Mouse (Mus musculus) stomach, postnatal 0 days (tissue): ENCODE measurements around the gene P4htm.

Experiments
- CTCF ChIP-seq: IDR thresholded peaks from 2 replicates; pipeline ENCODE4 v1.5.1; 2016; ENCODE audit warnings: antibody characterized with exemption, low read depth, mild to moderate bottlenecking, moderate library complexity
- EP300 ChIP-seq: optimal IDR thresholded peaks from 2 replicates; pipeline ENCODE3; 2016; ENCODE audit warnings: antibody characterized with exemption

GRCm38 (mm10) chr9:108587571-108588180 is 9.8 kb downstream of the P4htm start:
- TF ChIP-seq CTCF (no peak), EP300 (no peak)
